Mouse (Mus musculus) layer of hippocampus, postnatal 36 days (tissue): ENCODE results near the gene Cela1. TPM values are rescaled to one million over a fixed set of nuclear protein-coding genes. Genes with fewer than 3 reads are reported as not detected.

Experiments
- DNase-seq, 2 experiments: peaks; one replicate each; pipeline ENCODE4 v3.0.0; 2022
- microRNA-seq, 2 experiments: library from miRNA; unstranded; fragments of <30 nt; microRNA quantifications; one replicate each; pipeline ENCODE4 v1.2.0; 2021
- total RNA-seq, 2 experiments: library from RNA; stranded (reverse); gene quantifications; 2 replicates each; pipeline ENCODE4 v1.2.3; 2021

Cela1 gene
- total RNA-seq, 2 experiments from 2014 or later, result 1.8 to 2.3 TPM

- DNase-seq, result no peak
Observed at GRCm38 (mm10) chr15:100635239-100635638, 52.5 kb downstream of the Cela1 start.

DNA sequence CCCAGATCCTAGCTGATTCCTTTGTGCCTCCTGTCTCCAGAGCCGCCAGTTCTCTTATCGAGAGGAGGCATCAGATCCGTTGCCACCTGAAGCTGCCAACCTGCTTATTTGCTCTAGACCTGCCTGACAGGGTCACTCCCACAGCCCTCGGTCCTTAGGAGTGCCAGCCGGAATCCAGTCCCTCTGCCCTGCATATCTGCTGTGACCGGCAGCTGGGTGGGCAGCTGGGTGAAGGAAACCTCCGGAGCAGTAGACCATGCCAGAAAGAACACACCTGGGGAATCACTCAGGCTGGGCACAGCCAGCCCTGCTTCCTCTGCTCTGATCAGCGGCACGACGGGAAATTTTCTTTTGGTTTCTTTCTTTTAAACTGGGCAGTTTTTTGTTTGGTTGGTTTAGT is 54.4 kb downstream of the Cela1 start:
- no peak for DNase-seq

GRCm38 (mm10) chr15:100632323-100632722 is 55.4 kb downstream of the Cela1 start:
- DNase-seq, result no peak

GRCm38 (mm10) chr15:100631454-100632170 is 56.1 kb downstream of the Cela1 start:
- DNase-seq, result no peak

DNA sequence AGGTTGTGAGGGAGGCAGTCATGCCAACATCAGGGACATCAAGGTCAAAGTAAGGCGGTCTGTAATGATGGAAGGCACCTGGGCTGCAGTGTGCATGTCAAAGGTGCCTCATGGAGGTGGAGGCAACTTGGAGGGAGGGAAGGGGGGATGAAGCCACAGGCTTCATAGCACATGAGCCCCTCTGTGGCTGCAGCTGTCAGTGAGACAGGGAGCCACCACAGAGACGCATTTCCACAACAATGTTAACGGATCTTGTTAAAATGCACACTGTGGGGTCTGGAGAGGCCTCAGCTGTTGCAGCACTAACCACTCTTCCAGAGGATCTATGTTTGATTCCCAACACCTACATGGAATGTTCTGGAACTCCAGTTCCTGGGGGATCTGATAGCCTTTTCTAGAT is 57.6 kb downstream of the Cela1 start:
- no peak for DNase-seq

- no peak for DNase-seq
Observed at GRCm38 (mm10) chr15:100628797-100629196, 58.9 kb downstream of the Cela1 start.

GRCm38 (mm10) chr15:100627774-100628370 is 59.8 kb downstream of the Cela1 start:
- no peak for DNase-seq

DNA sequence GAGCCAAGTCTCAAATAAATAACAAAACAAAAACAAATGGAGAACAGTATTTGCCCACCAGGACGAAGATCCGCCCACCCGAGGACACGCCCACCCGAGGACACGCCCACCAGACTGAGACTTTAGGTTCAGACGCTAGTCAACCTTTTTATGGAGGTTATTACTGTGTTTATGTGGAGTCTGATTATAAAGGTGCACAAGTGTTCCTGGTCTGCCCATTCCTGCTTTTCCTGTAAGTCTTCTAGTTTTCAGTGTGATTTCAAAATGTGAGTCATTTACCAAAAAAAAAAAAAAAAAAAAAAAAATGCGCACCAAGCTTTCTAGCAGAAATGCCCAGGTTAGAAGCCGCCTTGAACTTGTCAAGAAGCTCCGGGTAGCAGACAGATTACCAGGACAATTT is 60.4 kb downstream of the Cela1 start:
- DNase-seq, result no peak

DNA sequence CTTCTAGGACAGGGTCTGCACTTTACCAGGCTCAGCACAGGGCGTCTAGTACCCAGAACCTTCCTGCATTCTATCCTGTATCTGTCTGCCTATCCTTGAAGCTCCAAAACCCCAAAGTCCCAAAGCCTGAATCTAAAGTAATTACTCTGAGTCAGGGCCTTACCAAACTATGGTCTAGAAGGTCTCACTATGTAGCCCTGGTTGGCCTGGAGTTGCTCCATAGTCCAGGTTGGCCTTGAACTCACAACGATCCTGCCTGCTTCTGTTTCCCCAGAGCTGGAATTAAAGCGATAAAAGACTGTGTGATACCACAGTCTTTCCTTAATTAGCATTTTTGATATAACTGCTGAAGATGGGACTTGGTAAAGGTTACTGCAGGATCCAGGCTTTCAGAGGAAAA is 63.3 kb downstream of the Cela1 start:
- DNase-seq, result no peak

Small RNA genes lying within 50 kb of the gene (microRNA-seq; reads per million reads assigned to microRNA genes)
- 0 reads per million in 2 experiments for gene Mir6961

Other genes with a start within 250 kb of the Cela1 start
- 10 to 100 TPM; 60.0 to 63.0 TPM for gene Letmd1, start 218.9 kb downstream of the Cela1 start, total RNA-seq
- 10 to 100 TPM; 25.8 to 26.1 TPM for gene Csrnp2, start 192.4 kb downstream of the Cela1 start, total RNA-seq
- 10 to 100 TPM; 26.9 to 33.4 TPM for gene Tfcp2, start 135.9 kb downstream of the Cela1 start, total RNA-seq
- gene Pou6f1, start 87.9 kb downstream of the Cela1 start, total RNA-seq, result 100 to 1,000 TPM; 105 to 106 TPM
- 100 to 1,000 TPM; 108 to 109 TPM for gene Dazap2, start 72.6 kb downstream of the Cela1 start, total RNA-seq
- 1 to 10 TPM; 1.7 to 2.1 TPM for gene Smagp, start 51.0 kb downstream of the Cela1 start, total RNA-seq
- gene Bin2, start 18.4 kb downstream of the Cela1 start, total RNA-seq, result 1 to 10 TPM; 5.3 to 5.6 TPM
- 1 to 10 TPM; 5.5 to 6.0 TPM for gene Galnt6, start 41.5 kb upstream of the Cela1 start, total RNA-seq
- gene Slc4a8, start 73.8 kb upstream of the Cela1 start, total RNA-seq, result 10 to 100 TPM; 79.4 to 90.0 TPM
- 100 to 1,000 TPM; 223 to 249 TPM for gene Scn8a, start 181.9 kb upstream of the Cela1 start, total RNA-seq